Mouse (Mus musculus): ENCODE data around the gene Sf3a2. TPM values are rescaled to one million over a fixed set of nuclear protein-coding genes. Genes with fewer than 3 reads are reported as not detected.

Gene Sf3a2
- total RNA-seq, 4 experiments from 2014 or later = 52.0 to 78.6 (median 55.5) TPM

DNA sequence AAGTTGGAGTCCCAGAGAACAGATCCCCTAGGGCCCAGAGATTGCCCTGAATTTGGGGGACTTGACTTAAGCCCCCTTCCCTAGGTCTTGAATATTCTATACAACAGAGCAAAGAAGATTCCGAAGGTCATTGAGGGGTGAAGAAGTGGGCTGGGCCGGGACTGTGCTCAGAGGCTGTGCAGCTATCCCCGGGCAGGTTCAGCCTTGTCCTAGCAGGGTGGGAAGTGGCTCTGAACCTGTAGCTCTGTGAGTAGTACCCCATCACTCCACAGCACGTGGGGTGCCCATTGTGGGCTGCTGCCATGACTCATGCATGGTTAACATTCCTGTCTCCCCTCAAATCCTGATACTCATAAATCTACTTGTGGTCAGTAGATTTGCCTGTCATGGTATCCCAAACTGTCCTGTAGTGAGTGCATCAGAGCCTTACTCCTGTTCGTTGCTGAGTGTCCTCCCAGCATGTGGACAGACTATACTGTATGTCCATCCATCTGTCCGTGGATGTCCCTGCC lies 21.6 kb upstream of the Sf3a2 start:
- DNase-seq = no peak

DNA sequence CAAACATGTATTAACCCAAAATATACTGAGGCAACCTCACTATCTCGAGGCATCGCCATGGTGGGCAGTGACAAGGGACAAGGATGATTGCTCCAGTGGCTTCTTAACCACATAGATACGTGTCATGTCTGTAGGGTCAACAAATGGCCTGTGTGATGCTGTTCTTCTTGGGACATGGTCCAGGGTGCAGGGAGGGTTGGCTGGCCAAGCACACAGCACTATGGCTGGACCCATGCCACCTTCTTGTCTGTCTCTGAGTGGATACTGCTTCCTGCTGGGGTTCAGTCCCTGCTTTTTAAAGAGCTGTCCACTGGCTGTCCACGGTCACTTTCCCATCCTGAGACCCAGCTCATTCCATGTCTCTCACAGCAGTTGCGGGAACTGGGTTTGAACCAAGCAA lies 20.9 kb upstream of the Sf3a2 start:
- DNase-seq = no peak

DNA sequence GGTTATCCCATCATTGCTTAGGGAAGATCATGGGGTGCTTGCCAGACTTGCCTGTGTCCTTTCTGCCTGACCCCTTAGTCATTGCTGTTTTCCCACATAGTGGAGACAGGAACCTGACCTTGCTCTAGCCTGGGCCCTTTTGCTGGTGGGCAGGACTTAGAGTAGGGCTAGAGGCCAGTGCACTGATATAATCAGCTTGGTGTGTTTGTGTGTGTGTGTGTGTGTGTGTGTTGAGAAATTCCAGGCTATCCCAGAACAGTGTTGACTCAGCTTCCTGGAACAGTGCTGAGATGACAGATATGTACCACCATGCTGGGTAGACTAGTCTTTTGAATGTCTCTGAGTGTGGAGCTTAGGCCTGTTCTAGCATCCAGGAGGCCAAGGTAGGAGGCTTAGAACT lies 18.4 kb upstream of the Sf3a2 start:
- peak; percentile 65 for DNase-seq

DNA sequence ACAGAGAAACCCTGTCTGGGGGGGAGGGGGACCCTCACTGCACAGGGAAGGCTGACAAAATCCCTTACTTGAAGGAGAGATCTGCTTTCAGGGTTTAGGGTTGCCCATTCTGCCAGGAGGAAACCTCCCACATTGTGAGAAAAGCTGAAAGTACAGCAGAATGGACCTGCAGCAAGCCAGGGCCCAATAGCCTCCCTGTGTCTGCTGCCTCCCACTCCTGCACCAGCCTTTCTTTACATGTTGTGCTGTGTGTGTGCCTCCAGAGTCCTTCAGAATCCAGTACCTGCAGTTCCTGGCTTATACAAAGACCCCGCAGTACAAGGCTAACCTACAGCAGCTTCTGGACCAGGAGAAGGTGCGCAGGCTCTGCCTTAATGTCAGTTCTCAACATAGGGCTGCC lies 13.7 kb upstream of the Sf3a2 start:
- no peak for DNase-seq

DNA sequence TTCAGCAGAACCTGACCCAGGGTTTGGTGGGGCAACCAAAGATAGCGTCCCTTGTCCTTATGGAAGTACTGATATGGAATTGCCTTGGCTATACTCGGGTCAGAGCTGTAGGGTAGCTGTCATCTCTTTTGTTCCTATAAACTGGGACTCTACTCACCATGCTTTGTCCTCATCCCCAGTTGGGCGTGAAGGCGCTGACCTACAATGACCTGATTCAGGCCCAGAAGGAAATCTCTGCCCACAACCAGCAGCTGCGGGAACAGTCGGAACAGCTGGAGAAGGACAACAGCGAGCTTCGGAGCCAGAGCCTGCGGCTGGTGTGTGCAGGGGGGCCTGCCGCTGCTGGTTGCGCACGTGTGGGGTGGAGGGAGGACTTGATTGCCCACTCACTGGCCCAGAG lies 13.1 kb upstream of the Sf3a2 start:
- DNase-seq = no peak

DNA sequence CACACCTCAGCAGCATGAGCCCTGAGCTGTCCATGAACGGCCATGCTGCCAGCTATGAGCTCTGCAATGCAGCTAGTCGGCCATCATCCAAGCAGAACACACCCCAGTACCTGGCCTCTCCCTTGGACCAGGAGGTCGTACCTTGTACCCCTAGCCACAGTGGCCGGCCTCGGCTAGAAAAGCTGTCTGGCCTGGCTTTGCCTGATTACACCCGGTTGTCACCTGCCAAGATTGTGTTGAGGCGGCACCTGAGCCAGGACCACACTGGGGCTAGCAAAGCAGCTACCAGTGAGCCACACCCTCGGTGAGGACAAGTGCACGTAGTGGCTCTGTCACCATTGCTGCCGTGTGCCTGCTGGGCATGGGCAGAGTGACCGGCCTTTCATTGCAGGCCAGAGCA lies 12.0 kb upstream of the Sf3a2 start:
- DNase-seq = no peak

DNA sequence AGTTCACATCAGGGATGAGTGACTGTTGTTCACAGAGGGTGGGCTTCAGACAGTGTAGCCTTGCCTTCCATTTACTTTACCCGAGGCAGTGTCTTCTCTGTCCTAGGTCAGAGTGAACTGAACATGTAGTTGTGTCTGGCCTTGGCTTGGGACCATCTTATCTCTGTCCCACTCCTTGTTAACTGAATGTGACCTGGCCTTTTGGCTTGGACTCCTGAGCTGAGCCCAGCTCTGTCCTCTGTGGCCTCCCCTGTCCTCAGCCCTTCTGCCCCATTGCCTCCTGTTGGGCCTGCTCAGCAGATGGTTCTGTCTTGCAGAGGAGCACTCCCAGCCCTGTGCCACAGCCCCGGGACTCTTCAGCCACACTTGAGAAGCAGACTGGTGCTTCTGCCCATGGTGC lies 10.5 kb upstream of the Sf3a2 start:
- DNase-seq = no peak

DNA sequence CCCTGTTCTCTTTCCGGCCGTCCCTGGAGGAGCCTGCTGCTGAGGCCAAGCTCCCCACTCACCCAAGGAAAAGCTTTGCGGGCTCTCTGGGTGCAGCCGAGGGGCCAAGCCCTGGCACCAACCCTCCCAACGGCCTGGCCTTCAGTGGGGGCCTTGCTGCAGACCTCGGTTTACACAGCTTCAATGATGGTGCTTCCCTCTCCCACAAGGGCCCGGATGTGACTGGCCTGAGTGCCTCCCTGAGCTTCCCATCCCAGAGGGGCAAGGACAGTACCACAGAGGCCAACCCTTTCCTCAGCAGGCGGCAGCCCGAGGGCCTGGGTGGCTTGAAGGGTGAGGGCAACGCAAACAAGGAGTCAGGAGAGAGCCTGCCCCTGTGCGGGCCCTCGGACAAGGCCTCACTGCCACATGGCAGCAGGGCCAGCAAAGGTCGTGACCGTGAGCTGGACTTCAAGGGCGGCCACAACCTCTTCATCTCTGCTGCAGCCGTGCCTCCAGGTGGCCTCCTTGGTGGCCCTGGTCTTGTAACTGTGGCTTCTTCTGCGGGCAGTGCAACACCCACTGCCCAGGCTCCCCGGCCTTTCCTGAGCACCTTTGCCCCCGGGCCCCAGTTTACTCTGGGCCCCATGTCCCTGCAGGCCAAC lies 7.1 kb upstream of the Sf3a2 start:
- peak; percentile 66 for DNase-seq

DNA sequence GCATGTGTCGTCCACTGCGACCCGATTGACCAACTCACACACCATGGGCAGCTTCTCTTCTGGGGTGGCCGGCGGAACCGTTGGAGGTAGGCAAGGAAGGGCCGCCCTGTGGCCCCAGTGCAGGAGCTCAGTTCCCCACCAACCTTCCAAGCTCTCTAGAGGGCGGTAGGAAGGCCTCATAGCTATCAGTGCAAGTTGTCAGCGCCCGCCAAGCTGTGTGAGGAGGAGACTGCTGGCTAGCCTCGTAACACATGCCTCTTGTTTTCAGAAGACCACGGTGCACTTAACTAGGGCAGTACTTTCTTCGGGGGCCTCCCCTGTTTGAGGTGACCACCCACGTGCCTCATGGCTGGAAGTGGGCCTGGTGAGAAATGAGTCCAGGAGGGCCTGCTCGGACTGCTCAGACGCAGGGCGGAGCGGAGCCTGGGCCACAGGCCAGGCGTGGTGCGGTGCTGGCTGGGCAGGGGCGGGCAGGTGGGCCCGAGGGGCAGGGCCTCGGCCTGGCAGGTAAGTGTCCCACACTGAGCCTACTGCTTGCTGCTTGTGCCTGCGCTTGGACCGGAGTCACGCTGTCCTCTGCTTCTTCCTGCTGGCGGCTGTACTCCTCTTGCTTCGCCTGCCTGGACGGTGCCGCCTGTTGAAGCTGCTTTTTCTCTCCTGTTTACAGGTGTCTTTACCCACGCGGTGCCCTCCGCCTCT lies 6.4 kb upstream of the Sf3a2 start:
- DNase-seq = no peak

DNA sequence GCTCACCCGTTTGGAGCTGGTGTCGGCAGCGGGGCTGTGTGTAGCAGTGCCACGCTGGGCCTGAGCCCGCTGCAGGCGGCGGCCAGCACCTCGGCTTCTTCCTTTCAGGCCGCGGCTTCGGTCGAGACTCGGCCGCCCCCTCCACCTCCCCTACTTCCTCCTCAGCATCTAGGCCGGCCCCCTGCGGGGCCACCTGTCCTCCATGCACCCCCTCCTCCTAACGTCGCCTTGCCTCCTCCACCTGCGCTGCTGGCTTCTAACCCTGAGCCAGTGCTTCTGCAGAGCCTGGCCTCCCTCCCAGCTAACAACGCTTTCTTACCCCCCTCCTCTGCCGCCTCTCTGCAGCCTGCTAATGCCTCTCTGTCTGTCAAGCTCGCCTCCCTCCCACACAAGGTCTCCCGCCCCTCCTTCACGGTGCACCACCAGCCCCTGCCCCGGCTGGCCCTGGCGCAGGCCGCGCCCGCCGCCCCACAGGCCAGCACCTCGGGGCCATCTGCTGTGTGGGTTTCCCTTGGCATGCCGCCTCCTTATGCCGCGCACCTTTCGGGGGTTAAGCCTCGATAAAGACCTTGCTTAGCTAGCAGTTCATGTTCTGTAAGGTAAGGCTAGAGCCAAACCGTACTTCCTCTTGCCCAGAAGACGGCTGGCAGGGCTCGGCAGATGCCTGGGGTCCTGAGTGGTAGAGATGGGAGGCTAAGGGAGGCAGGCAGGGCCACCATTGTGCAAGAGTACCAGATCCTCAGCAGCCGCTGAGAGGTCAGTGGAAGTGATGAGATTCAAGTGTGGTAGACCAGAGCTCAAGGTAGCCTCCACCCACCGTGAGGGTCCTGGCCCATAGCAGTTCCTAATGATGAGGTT lies 5.6 kb upstream of the Sf3a2 start:
- no peak for DNase-seq

DNA sequence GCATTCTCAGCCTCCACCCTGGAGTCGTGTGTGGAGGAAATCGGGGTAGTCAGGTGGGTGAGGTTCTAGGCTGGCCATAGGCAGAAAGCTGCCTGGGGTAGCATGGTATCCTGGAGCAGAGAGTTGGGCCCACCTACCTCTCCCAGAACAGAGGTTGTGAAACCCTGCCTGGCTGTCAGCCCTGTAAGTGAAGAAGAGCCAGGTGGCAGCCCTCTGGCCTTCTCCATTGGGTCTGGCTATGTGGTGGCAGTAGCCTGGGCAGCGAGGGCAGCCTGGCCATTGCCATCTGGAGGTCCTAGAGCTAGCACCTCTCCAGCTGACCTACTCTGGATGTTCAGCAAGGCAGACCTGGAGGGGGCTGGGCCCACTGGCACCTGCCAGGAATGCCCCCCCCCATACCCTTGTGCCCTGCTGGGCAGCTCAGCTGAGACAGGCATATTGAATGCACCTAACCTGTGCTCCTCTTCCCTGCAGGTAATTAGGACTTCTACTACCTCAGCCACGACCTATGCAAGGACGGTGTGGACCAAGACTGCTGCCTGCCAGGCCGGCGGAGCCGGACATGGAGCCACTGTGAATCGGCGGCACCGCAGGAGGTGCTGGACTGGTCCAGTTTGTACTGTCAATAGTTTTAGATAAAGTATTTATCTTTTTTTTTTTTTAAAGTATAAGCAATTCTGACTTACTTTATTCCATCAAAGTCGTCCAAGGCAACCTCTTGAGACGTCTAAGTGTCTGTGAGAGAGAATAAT lies 4.8 kb upstream of the Sf3a2 start:
- DNase-seq = no peak

DNA sequence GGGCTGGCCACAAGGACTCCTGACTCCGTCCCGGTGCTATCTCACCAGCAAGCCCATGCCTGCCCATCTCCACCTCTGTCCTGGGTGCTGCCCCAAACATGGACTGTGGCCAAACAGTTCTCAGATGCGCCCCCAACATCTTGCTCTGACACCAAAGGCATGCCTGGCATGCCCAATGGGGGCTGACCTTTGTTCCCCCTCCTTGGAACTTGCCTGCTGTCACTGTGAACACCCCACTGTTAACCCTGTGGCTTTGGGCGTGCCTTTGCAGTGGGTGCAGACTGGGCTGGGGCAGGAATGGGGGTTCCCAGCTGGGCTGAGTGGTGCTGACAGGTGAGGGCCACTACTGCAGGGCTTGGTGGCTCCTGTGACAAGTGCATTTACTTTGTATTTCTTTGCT lies 4.2 kb upstream of the Sf3a2 start:
- no peak for DNase-seq

DNA sequence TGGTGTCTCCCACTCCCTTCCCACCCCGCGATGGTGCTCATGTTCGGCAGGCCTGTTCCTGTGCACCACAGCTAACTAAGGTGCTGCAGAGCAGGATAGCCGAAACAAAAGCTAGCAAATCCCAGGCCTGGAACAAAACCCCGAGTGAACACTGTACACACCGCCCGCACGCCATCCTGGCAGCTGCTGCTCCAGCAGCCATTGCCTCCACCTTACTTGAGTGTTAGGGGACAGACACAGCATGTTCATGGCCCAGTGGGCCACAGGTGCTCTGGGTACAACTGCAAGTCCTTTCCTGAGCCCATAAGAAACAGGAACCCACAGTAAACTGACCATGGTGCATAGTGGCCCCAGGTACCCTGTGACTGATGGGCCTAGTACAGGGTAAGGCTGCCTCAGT lies 3.2 kb upstream of the Sf3a2 start:
- no peak for DNase-seq

DNA sequence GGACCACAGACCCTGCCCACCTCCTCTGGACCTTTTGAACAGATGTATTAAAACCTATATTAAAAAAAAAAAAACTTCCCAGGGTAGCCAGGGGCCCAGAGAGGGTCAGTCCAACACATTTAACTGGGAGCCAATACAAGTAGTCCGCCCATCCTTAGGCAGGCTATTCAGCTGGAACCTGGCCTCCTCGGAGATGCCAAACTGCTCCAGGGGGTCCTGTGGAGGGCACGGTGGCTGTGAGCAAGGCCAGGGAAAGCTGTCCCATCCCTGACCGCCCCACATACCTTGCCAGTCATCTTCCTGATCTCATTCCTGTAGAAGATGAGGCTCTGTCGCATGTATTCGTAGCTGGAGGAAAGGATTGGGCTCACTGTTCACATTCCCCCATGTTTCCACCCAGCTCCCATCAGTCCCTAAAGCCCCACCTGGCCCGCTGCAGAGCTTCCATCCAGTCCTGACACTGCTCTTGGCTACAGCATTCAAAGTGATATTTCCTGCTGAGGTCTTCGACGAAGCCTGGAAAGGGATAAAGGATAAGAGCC lies 1.6 kb upstream of the Sf3a2 start:
- DNase-seq = no peak

DNA sequence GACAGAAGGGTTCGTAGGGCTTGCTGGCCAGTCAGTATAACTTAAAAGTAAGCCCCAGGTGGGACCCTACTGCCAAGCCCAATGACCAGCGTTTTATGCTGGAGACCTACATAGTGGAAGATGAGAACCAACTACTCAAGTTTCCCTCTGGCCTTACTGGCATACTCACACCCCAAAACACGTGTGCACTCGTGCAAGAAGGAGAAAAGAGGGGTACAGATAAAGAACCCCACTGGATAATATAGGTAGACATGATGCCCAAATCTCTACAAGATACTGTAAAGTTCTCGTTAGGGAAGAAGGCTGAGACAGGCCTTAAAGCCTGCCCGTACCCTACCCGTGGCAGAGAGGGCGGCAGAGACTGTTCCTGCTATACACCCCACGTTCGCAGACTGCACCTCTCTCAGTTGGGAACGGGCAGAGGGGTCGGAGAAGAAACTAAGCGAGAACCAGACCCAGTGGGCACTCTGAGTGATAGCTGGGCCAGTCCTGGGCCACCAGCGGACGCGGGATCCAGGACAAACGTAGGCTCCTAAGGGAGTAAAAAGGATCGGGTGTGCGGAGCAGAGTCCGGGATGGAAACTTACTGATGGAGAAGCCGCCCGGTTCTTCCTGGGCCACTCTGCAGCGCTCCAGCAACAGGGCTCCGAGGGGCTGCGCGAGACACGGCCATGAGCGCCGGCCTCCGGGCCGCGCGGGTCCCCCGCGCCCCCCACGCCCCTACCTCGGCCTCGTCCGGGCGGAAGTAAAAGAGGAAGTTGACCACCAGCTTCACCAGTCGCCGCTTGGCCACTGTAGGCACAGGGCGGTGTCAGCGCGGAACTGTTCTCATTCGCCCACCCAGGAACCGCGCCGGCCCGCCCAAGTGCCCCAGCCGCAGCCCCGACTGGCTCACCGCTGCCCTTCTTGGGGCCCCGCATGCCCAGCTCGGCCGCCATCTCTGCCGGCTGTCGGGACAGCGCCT lies 530 bp upstream of the Sf3a2 start:
- no peak for DNase-seq

DNA sequence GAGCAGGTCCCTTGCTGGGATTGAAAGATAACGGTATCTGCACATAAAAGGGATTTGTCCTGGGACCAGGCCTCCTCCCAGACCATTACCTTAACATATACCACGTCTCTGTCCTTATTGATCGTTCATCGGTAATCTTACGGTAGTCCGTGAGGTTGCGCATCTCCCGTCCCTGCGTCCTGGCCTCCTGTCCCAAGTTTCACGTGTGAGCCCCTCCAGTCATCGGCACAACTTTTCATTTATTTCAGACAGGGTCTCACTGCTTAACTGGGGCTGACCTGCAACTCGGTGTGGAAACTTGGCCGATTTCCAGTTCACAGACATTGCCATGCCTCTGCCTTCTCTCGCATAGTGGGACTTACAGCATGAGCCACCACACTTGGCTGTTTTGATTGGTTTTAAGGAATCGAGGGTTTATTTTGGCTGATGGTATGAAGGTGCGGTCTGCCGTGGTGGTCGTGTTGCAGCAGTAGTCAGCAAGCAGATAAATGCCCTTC lies 1.1 kb downstream of the Sf3a2 start:
- no peak for DNase-seq

DNA sequence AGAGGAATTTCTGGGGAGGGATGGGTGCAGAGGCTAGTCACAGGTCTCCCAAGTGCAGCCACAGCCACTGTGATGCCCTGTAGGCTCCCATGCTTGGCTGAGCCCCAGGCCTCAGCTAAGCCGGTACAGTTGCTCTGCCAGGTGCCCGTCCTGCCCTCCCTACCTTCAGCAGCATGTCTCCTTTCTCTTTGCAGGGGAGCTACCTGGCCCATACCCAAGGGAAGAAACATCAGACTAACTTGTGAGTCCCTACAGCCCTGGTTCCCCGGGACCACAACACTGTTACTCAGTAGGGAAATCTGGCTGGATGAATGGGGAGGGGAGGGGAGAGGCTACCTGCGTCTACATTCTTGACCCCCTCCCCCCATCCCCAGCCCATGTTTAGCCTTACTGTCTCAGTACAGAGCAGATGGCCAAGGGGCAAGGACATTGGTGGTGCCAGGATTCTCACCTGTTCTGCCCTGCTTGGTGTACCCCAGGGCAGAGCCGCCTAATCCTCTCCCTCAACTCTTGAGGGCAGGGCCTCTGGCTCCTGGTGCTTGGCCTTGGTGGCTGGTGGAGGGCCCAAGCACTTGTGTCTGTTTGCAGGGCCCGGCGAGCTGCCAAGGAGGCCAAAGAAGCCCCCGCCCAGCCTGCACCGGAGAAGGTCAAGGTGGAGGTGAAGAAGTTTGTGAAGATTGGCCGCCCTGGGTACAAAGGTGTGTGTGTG lies 4.4 kb downstream of the Sf3a2 start:
- DNase-seq = no peak

DNA sequence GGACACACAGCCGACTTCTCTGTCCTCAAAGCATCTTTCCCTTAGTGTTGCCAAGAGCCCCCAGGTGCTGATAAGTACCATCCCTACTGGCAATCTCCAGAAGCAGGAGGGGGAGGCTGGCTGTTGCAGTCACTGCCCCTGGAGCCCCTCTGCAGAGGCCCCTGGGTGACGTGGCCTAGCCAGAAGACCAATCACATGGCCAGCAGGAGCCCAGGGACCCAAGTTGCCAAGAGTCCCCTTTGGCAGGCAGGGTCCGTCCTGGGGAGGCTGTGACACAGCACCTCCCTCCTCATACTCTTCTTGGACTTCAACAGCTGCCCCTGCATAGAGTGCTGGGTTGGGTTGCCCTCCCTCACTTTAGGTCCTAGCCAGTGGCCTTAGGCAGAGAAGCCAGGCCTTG lies 5.0 kb downstream of the Sf3a2 start:
- DNase-seq = no peak

DNA sequence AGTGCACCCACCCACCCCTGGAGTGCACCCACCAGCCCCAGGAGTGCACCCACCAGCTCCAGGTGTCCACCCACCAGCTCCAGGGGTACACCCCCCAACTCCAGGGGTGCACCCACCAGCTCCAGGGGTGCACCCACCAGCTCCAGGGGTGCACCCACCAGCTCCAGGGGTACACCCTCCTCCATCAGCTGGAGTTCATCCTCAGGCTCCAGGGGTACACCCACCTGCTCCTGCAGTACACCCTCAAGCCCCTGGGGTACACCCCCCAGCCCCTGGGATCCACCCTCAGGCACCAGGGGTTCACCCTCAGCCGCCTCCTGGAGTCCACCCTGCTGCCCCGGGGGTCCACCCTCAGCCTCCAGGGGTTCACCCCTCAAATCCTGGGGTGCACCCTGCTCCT lies 6.3 kb downstream of the Sf3a2 start:
- DNase-seq = no peak

DNA sequence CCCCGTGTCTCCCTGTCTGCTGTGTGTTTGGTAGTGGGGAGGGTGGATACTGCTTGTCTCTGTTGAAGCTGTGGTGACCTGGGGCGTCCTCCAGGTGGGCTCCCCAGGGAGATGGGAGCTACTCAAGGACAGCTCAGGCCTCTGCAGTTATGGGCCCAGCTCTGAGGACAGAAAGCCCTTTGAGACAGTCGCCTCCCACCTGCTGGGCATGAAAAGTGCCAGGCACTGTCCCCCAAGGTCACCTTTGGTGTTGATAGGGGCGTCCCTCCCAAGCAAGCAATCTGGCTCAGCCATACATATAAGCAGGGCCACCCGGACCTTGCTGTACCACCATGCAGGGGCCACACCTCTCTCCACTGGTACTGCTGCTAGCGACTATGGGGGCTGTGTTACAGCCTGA lies 6.9 kb downstream of the Sf3a2 start, which contains the start of gene Amh:
TSS of gene Amh (plus strand) at position 328 of the 400 bp plus-strand sequence.
- DNase-seq = no peak
